Mouse (Mus musculus): ENCODE measurements around the gene Paxx. TPM values are rescaled to one million over a fixed set of nuclear protein-coding genes. Genes with fewer than 3 reads are reported as not detected.

The Paxx gene
- polyA plus RNA-seq, 1 experiment from 2014 or later = 34.2 TPM

DNA sequence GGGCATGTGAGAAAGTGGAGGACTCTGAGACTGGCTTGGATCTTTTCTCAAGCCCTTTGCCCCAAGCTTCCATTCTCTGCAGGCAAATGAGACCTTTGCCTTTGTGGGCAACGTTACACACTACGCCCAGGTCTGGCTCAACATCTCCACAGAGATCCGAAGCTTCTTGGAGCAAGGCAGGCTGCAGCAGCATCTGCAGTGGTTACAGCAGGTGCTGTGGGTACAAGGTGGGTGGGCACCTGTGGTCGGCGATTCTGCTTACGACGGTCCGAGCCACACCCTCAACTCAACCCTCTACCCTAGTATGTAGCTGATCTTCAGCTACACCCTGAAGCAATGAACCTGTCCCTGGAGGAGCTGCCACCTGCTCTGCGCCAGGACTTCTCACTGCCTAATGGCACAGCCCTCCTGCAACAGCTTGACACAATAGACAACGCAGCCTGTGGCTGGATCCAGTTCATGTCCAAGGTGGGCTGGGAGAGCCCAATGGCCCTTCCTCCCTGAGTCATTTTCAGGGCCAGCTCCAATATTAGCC lies 24.5 kb downstream of the Paxx start:
- Histone ChIP-seq H3K9ac (replicated peaks; ENCODE audit: low read depth, low read length) (no peak overlapping the region), H3K27me3 (ENCODE audit: control insufficient read depth, insufficient read depth, low read length) (no peaks in the 10 kb centered on the region), H3K36me3 (ENCODE audit: control insufficient read depth, insufficient read depth, low read length) (no peaks in the 10 kb centered on the region), H3K27ac (ENCODE audit: low read length) (no peak overlapping the region), H3K4me2 (replicated peaks; ENCODE audit: low read depth, low read length) (no peak overlapping the region), H3K4me1 (ENCODE audit: control insufficient read depth, insufficient read depth, low read length) (no peaks in the 10 kb centered on the region), H3K9me3 (ENCODE audit: control insufficient read depth, low read depth, low read length) (no peaks in the 10 kb centered on the region), H3K4me3 (ENCODE audit: low read depth, low read length) (no peak overlapping the region)
- 89% methylated on average over 10 of the region's 10 CpGs for WGBS
- ATAC-seq (ENCODE audit: insufficient number of reproducible peaks, insufficient read depth, low FRiP score, low read depth) = no peak

- Histone ChIP-seq H3K4me2 (replicated peaks; ENCODE audit: low read depth, low read length) (no peak overlapping the region), H3K27me3 (ENCODE audit: control insufficient read depth, insufficient read depth, low read length) (no peaks in the 10 kb centered on the region), H3K9me3 (ENCODE audit: control insufficient read depth, low read depth, low read length) (no peaks in the 10 kb centered on the region), H3K4me3 (ENCODE audit: low read depth, low read length) (no peak overlapping the region), H3K9ac (replicated peaks; ENCODE audit: low read depth, low read length) (no peak overlapping the region), H3K36me3 (ENCODE audit: control insufficient read depth, insufficient read depth, low read length) (no peaks in the 10 kb centered on the region), H3K4me1 (ENCODE audit: control insufficient read depth, insufficient read depth, low read length) (no peaks in the 10 kb centered on the region), H3K27ac (ENCODE audit: low read length) (no peak overlapping the region)
- no peak for ATAC-seq (ENCODE audit: insufficient number of reproducible peaks, insufficient read depth, low FRiP score, low read depth)
- 87% methylated on average over 8 of the region's 8 CpGs for WGBS
Observed at GRCm38 (mm10) chr2:25434292-25434691, 26.6 kb downstream of the Paxx start.

GRCm38 (mm10) chr2:25433101-25433500 lies 27.8 kb downstream of the Paxx start:
- Histone ChIP-seq H3K4me2 (replicated peaks; ENCODE audit: low read depth, low read length) (no peak overlapping the region), H3K9ac (replicated peaks; ENCODE audit: low read depth, low read length) (no peak overlapping the region), H3K9me3 (ENCODE audit: control insufficient read depth, low read depth, low read length) (no peaks in the 10 kb centered on the region), H3K4me1 (ENCODE audit: control insufficient read depth, insufficient read depth, low read length) (no peaks in the 10 kb centered on the region), H3K4me3 (ENCODE audit: low read depth, low read length) (no peak overlapping the region), H3K36me3 (ENCODE audit: control insufficient read depth, insufficient read depth, low read length) (no peaks in the 10 kb centered on the region), H3K27ac (ENCODE audit: low read length) (no peak overlapping the region), H3K27me3 (ENCODE audit: control insufficient read depth, insufficient read depth, low read length) (no peaks in the 10 kb centered on the region)
- ATAC-seq (ENCODE audit: insufficient number of reproducible peaks, insufficient read depth, low FRiP score, low read depth) = no peak
- WGBS = 83% methylated on average over 17 of the region's 17 CpGs

DNA sequence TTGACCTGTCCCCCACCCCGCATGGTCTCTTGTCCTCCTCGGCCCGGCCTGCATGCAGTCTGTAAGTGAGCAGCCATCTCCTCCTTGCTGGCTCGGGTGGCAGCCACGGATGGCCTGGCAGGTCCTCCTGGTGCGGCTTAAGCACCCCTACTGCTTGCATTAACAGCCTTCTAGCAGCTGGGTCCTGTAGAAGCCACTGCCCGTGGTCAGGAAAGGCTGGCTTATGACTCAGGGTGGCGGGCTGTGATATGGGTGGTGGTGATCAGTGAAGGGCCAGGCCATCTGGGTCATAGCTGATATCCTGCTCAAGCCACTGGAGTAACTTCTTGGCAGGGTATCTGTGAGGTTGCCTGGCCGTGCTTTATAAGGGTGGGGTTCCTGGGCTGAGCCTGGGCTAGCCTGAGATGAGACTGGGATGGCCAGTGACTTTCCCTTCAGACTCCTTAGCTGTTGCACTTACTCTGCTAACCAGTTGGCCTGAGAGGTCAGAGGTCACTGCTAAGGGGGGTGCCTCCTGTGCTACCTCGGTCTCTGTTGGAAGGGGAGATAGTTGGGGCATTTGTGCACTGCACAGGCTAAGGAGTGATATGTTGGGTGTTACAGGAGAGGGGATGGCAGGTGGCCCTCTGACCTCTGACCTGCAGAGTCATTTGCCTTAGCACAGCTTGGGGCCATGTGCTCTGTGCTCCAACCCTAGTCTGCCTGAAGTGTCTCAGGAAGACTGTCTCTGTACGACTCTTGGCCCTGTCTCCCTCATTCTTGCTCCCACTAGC lies 28.4 kb downstream of the Paxx start:
- Histone ChIP-seq H3K9ac (replicated peaks; ENCODE audit: low read depth, low read length) (no peak overlapping the region), H3K4me3 (ENCODE audit: low read depth, low read length) (no peak overlapping the region), H3K9me3 (ENCODE audit: control insufficient read depth, low read depth, low read length) (no peaks in the 10 kb centered on the region), H3K27me3 (ENCODE audit: control insufficient read depth, insufficient read depth, low read length) (no peaks in the 10 kb centered on the region), H3K36me3 (ENCODE audit: control insufficient read depth, insufficient read depth, low read length) (no peaks in the 10 kb centered on the region), H3K27ac (ENCODE audit: low read length) (no peak overlapping the region), H3K4me1 (ENCODE audit: control insufficient read depth, insufficient read depth, low read length) (no peaks in the 10 kb centered on the region), H3K4me2 (replicated peaks; ENCODE audit: low read depth, low read length) (no peak overlapping the region)
- ATAC-seq (ENCODE audit: insufficient number of reproducible peaks, insufficient read depth, low FRiP score, low read depth) = no peak
- WGBS = 77% methylated on average over 11 of the region's 11 CpGs

DNA sequence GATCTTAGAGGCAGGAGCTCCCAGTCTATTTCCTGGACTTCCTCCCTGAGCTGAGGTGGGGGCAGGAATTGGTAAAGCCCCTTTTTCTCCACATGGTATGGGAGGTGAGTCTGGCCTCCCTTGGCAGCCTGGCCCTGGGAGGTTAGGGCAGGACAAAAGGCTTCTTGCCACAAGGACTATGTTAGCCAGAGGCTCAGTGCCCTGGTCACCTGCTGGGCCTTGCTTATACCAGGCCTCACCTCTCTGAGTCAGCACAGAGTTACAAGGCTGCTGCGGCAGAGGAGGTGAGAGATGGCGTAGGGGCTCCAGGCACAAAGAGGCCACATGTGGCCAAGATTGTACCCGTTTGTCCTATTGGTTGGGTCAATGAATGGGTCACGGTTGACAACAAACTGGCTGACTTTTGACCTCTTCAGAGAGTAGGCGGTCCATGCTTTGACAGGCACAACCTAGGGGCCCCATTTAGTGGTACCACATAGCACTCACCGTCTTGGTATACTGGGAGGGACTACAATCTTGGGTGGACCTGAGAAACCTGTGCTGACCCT lies 29.5 kb downstream of the Paxx start:
- no peaks in the 10 kb centered on the region for H3K36me3 ChIP-seq (ENCODE audit: control insufficient read depth, insufficient read depth, low read length)
- WGBS = 74% methylated on average over 6 of the region's 6 CpGs
- H3K4me1 ChIP-seq (ENCODE audit: control insufficient read depth, insufficient read depth, low read length) = no peaks in the 10 kb centered on the region
- H3K27me3 ChIP-seq (ENCODE audit: control insufficient read depth, insufficient read depth, low read length) = no peaks in the 10 kb centered on the region
- no peaks in the 10 kb centered on the region for H3K9me3 ChIP-seq (ENCODE audit: control insufficient read depth, low read depth, low read length)
- no peak overlapping the region for H3K9ac ChIP-seq (replicated peaks; ENCODE audit: low read depth, low read length)
- H3K27ac ChIP-seq (ENCODE audit: low read length) = no peak overlapping the region
- no peak overlapping the region for H3K4me2 ChIP-seq (replicated peaks; ENCODE audit: low read depth, low read length)
- no peak for ATAC-seq (ENCODE audit: insufficient number of reproducible peaks, insufficient read depth, low FRiP score, low read depth)
- H3K4me3 ChIP-seq (ENCODE audit: low read depth, low read length) = no peak overlapping the region

GRCm38 (mm10) chr2:25430395-25431233 lies 30.3 kb downstream of the Paxx start:
- Histone ChIP-seq H3K27ac (ENCODE audit: low read length) (no peak overlapping the region), H3K4me3 (ENCODE audit: low read depth, low read length) (no peak overlapping the region), H3K9me3 (ENCODE audit: control insufficient read depth, low read depth, low read length) (no peaks in the 10 kb centered on the region), H3K9ac (replicated peaks; ENCODE audit: low read depth, low read length) (no peak overlapping the region), H3K36me3 (ENCODE audit: control insufficient read depth, insufficient read depth, low read length) (no peaks in the 10 kb centered on the region), H3K4me1 (ENCODE audit: control insufficient read depth, insufficient read depth, low read length) (no peaks in the 10 kb centered on the region), H3K27me3 (ENCODE audit: control insufficient read depth, insufficient read depth, low read length) (no peaks in the 10 kb centered on the region), H3K4me2 (replicated peaks; ENCODE audit: low read depth, low read length) (no peak overlapping the region)
- WGBS = 71% methylated on average over 17 of the region's 17 CpGs
- ATAC-seq (ENCODE audit: insufficient number of reproducible peaks, insufficient read depth, low FRiP score, low read depth) = no peak

GRCm38 (mm10) chr2:25429435-25430180 lies 31.3 kb downstream of the Paxx start:
- Histone ChIP-seq H3K9ac (replicated peaks; ENCODE audit: low read depth, low read length) (no peak overlapping the region; the same call in 1 of the 2 replicates), H3K4me1 (ENCODE audit: control insufficient read depth, insufficient read depth, low read length) (no peaks in the 10 kb centered on the region), H3K27ac (ENCODE audit: low read length) (no peak overlapping the region), H3K36me3 (ENCODE audit: control insufficient read depth, insufficient read depth, low read length) (no peaks in the 10 kb centered on the region), H3K27me3 (ENCODE audit: control insufficient read depth, insufficient read depth, low read length) (peaks cover 5% of the 10 kb centered on the region; the same call in 1 of the 2 replicates), H3K9me3 (ENCODE audit: control insufficient read depth, low read depth, low read length) (no peaks in the 10 kb centered on the region), H3K4me3 (ENCODE audit: low read depth, low read length) (no peak overlapping the region), H3K4me2 (replicated peaks; ENCODE audit: low read depth, low read length) (peak overlapping the region; percentile 94; the same call in 1 of the 2 replicates)
- ATAC-seq (ENCODE audit: insufficient number of reproducible peaks, insufficient read depth, low FRiP score, low read depth) = no peak
- 71% methylated on average over 5 of the region's 5 CpGs for WGBS

All from stomach, embryonic 14.5 days (tissue).